Mouse (Mus musculus): ENCODE results near the gene Ubald2.
A peak's percentile ranks its signal among the peaks of the same experiment; 100 is the strongest.
"Not testable (repeated sequence)": the region's sequence is repeated elsewhere in the genome, so short reads cannot be mapped to it uniquely, and the experiment has no call there.

Gene Ubald2

GRCm38 (mm10) chr11:116433356-116434286 lies at the start of gene Ubald2:
TSS of gene Ubald2 (plus strand) at chr11:116434094.
- peak; percentile 99 for DNase-seq (ENCODE audit: low spot score)

DNA sequence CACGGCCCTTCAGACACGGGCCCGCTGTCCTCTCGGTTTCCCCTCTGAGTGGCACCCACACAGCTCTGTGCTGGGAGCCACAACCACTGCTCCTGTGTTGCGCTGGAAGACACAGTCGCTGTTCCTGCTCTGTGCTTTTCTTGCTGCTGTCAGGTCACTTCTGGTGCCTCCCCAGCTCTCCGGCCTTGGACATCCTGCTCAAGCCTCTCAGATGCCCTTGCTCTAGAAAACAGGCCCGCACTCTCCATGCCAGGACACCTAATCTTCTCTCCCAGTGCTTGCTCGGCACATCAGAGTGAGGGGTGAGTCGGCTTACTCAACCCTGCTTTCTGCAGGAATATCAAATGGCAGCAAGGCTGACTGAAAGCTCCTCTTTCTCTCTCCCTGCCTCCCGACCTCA lies 49.7 kb upstream of the Ubald2 start:
- no peak for DNase-seq (ENCODE audit: low spot score)

GRCm38 (mm10) chr11:116385999-116386398 lies 47.9 kb upstream of the Ubald2 start:
- no peak for DNase-seq (ENCODE audit: low spot score)

DNA sequence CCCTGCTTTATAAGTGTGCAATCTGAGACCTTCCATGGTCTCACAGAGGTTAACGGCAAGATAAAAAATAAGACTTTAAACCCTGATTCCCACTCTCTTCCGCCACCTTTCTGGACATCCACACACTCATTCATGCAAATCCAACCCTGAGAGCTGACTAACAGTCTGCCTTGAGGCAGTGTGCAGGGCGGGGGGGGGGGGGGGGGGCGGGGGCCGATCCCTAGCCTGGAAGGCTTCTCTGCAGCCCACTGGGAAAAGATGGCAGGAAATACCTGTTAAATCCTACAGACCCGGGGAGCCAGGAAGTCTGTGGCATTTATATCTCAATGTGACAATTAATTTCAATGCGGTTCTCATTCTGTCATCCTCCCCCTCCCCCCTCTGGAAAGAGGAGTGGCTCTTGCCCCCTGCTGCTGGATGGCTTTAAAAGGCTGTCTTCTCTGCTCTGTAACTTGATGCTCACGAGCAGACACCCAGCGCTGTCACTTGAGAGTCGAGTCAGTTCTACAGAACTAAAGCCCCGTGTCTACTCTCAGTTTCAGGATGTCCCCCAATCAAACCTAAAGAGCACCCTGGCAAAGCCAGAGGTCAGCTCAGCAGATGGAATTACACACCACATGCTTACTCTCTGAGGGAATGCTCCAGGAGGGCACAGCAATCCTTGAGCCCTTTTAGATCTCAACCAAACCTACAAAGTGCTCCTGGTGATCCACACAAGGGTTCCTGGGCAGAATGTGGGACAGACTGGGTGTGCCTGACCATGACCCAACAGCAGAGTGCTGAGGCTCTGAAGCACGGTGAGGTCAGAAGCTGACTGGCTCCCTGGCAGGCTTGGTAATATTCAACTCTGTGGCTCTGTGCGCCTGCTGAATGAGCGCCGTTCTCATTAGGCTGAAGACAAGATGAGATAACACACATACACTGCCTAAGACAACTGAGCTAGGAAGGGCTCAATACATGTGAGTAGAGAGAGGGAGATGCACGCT lies 46.5 kb upstream of the Ubald2 start:
- DNase-seq (ENCODE audit: low spot score), result peak; percentile 32

- DNase-seq (ENCODE audit: low spot score), result no peak
Measured at GRCm38 (mm10) chr11:116388841-116389480, 44.9 kb upstream of the Ubald2 start.

- no peak for DNase-seq (ENCODE audit: low spot score)
Measured at GRCm38 (mm10) chr11:116394769-116395168, 39.1 kb upstream of the Ubald2 start.

DNA sequence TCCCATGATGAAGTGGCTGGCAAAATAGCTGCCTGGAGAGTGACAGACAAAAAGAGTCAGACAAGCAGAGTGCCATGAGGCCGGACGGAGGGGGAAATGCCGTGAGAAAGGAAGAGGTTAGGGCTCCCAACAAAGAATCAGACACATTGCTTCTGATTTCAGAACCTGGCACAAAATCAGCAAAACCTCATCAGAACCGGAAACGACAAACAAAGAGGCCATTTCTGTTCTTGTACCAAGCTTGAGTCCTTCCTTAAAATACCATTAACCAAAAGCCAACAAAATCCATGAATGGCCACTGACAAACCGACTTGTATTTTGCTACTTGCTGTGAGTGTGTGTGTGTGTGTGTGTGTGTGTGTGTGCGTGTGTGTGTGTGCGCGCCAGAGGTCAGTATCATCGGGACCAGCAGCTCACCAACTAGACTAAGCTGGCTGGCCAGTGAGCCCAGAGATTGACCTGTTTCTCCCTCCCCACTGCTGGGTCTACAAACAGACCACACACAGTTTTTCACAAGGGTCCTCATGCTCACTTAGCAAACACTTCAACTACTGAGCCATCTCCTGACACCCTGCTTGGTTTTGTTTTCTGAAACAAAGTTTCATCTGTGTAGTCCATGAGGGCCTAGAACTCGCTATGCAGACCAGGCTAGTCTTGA lies 37.5 kb upstream of the Ubald2 start:
- DNase-seq (ENCODE audit: low spot score), result no peak

DNA sequence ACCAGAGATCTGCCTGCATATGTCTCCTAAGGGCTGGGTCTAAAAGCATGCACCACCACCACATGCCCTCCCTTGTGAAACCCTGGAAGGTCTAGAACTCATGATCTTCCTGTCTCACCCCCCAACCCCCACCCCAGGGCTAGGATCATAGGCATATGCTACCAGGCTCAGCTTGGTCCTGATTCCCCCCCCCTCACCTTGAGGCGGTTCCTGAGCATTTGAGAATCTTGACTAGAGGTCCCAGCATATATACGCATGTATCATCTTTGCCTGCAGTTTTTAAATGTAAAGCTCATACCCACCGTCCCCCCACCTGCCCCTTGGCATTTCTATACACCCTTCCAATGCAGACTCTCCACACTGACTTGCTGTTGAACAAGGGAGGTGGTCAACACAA lies 37.0 kb upstream of the Ubald2 start:
- no peak for DNase-seq (ENCODE audit: low spot score)

DNA sequence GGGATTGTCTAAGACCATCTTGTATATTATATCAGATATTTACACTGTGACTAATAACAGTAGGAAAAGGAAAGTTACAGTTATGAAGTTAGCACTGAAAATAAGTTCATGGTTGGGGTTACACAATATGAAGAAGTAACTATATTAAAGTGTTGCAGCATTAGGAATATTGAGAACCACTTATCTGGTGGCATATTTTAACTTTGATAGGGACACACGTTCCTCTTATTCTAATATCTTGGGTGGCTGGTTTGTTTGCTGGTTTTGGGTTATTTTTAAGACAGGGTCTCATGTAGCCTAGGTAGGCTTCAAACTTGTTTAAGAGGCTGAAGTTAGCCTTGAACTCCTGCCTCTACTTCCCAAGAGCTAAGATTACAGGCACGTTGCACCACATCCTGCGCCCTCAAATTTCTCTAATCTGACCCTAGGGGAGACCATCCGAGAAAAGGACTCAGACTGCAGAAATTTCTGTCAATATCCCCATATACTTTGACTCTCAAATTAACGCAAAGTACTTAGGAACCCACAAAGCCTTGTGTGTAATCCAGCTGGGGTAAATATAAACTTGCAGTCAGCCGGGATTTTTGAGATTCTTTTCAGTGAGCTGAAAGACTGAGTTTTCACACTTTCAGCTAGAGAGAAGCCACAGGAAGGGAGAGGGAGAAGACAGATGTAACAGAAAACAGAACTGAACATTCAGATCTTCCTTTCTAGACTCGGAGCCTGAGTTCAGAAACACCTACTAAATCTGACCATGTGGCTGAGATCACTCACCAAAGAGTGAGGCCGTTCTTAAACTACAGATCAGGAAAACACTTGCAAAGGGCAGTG lies 36.2 kb upstream of the Ubald2 start:
- no peak for DNase-seq (ENCODE audit: low spot score)

- DNase-seq (ENCODE audit: low spot score), result no peak
Measured at GRCm38 (mm10) chr11:116398348-116398677, 35.6 kb upstream of the Ubald2 start.

GRCm38 (mm10) chr11:116400560-116400959 lies 33.3 kb upstream of the Ubald2 start:
- no peak for DNase-seq (ENCODE audit: low spot score)

DNA sequence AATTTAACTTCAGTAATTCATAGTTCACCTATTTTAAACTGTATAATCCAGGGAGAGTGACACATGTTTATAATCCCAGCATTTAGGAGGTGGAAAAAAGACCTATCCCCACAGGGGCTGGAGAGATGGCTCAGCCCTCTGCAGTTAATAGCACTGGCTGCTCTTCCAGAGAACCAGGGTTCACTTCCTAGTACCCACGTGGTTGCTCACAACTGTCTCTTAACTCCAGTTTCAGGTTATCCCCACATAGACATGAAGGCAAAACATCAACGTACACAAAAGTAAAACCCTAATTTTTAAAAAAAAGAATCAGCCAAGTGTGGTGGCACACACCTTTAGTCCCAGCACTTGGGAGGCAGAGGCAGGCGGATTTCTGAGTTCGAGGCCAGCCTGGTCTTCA lies 28.3 kb upstream of the Ubald2 start:
- DNase-seq (ENCODE audit: low spot score), result no peak

DNA sequence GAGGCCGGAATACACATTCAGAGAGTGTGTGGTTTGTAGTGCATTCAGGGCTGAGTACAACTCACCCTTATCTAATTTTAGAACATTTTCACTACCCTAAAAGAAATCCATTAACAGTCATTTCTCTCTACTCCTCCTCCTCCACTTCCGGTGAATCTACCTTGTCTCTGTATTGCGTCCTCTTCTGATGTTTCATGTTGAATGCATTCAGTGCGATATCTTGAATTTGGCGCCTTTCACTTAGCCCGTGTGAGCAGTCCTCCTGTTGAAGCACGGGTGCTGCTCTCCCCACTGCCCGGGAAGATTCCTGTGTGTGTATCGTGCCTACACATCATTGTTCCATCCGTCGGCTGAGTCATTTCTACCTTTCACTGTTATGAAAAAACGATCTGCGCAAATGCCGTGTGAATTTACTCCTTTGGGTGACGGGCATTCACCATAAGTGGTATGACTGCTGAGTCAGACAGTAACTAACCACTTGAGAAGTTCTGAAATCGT lies 27.6 kb upstream of the Ubald2 start:
- no peak for DNase-seq (ENCODE audit: low spot score)

DNA sequence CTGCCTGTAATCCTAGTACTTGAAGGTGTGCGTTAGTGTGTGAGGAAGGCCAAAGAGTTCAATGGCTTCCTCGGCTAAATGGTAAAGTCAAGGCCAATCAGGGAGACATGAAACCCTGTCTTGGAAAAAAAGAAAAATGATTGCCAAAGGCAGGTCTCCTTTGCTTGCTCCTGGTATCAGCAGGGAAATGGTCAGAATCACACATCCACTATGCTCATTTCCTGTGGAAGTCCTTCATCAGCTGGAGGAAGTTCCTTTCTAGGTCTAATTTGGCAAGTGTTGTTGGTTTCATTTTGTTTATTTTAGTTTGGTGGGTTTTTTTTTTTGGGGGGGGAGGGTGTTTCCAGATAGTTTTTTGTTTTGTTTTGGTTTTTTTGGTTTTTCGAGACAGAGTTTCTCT lies 24.9 kb upstream of the Ubald2 start:
- no peak for DNase-seq (ENCODE audit: low spot score)

DNA sequence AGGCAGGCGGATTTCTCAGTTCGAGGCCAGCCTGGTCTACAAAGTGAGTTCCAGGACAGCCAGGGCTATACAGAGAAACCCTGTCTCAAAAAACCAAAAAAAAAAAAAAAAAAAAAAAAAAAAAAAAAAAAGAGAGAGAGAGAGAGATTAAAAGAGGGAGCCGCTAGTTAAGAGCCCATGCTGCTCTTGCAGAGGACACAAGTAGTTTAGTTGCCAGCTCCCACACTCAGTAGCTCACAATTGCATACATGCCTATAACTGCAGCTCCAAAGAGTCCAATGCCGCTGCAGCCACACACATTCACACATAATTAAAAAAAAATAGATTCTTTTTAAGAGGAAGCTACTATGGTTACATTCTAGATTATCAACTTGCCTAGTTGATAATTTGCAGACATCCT lies 23.5 kb upstream of the Ubald2 start:
- DNase-seq (ENCODE audit: low spot score), result not testable (repeated sequence)

- no peak for DNase-seq (ENCODE audit: low spot score)
Measured at GRCm38 (mm10) chr11:116411582-116411981, 22.3 kb upstream of the Ubald2 start.

- DNase-seq (ENCODE audit: low spot score), result peak; percentile 48
Measured at GRCm38 (mm10) chr11:116412028-116412827, 21.7 kb upstream of the Ubald2 start.

DNA sequence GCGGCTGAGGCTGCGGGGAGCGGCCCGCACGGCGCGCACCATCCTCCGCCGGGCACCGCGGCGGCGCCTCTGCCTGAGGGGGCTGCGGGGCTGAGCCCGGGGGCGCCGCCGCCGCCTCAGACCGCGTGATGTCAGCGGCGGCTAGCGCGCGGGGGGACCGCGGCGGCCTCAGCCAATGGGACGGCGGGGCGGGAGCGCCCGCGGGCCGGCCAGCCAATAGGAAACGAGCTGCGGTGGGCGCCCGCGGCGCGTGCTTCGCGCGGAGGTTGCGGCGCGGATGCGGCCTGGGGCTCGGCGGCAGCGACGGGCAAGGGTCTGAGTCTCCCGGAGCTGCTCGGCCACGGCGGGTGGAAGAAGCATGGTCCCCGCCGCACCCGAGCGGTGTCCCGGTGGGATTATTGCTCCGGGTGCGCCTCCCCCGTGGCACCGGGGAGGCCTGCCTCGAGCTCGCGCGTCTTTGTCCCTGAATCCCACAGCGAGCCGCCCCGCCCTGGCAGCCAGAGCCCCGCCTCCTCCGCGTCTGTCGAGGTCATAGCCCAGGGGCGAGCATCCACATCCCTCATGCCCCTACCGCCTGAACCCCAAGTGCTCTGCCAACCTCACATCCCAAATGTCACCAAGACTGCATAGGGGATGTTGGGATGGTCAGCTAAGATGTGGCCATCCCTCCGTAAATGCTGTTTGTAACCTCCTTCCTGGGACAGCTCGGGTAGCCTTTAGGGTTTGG lies 20.8 kb upstream of the Ubald2 start, which contains the start of gene Rnf157:
Gene Rnf157 (minus strand): TSS at position 129 of the 727 bp plus-strand sequence.
- DNase-seq (ENCODE audit: low spot score), result peak; percentile 92

- DNase-seq (ENCODE audit: low spot score), result no peak
Measured at GRCm38 (mm10) chr11:116413631-116414022, 20.3 kb upstream of the Ubald2 start.
